Mouse (Mus musculus): ENCODE results near the gene Igf2bp1.

GRCm38 (mm10) chr11:96044803-96045567 lies 39.2 kb upstream of the Igf2bp1 start:
- TF ChIP-seq CTCF (IDR thresholded peaks at IDR 0.05; ENCODE audit: low read depth) (no peak), EP300 (optimal IDR thresholded peaks at IDR 0.05) (no peak)
